ENCODE assay signal across 20 mouse cellular contexts in the genomic region with DNA sequence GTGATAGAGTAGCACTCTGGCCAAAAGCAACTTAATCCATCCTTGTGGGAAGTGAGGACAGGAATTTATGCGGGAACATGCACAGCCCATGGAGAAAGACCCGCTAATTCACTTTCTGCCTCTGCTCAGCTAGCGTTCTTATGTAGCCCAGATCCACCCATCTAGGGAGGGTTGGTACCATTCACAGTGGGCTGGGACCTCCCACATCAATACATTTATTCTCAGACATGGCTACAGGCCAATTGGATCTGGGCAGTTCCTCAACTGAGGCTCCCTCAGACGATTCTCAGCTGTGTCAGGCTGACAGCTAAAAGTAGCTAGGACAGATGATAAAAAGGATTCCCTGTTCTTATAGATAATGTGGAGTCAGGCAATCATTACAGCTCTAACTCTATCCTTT. TPM values are rescaled to one million over a fixed set of nuclear protein-coding genes. Genes with fewer than 3 reads are reported as not detected.
DNase-seq lines count a peak whose midpoint lies in the region; ATAC-seq and TF ChIP-seq lines count a peak whose summit lies in the region.
"Had no signal": no experiment of that assay in that cellular context is flagged by ENCODE, and none has a peak within 500 bp of the region (broad histone marks: within the 10 kb centered on the region; RNA-seq: fewer than 3 reads in every experiment).

No protein-coding gene starts in this region.

- H3K4me3 ChIP-seq in midbrain, postnatal 0 days (ENCODE audit: low read depth, low read length) = no peak overlapping the region
- H3K4me3 ChIP-seq in midbrain, embryonic 11.5 days (ENCODE audit: low read depth, low read length) = no peak overlapping the region
- H3K4me3 ChIP-seq: layer of hippocampus, adult 2 months; neural tube, embryonic 13.5 days had no signal

- no peak for DNase-seq in frontal cortex, postnatal 25 days (ENCODE audit: low spot score in 2 of 2)
- DNase-seq in left cerebral cortex, postnatal 10 days (ENCODE audit: extremely low spot score in 1 of 2, low spot score in 2 of 2) = peak; percentile 7 to 18
- DNase-seq in left cerebral cortex, adult 11 months (ENCODE audit: low spot score) = no peak
- peak; percentile 12 for DNase-seq in midbrain, postnatal 0 days (ENCODE audit: low spot score)
- no peak for DNase-seq in midbrain, embryonic 11.5 days (ENCODE audit: low spot score, missing footprints)
- DNase-seq in retina, postnatal 1 day = no peak
- DNase-seq: cerebellum, adult 11-12 months; forebrain, postnatal 0 days; gastrocnemius, postnatal 36 days had no signal

- no peak overlapping the region for H3K9ac ChIP-seq in midbrain, postnatal 0 days (replicated peaks; ENCODE audit: low read length, poor library complexity, severe bottlenecking)
- H3K9ac ChIP-seq in midbrain, embryonic 11.5 days (ENCODE audit: low read length) = no peak overlapping the region
- H3K9ac ChIP-seq: forebrain, postnatal 0 days; neural tube, embryonic 13.5 days had no signal

- no peak for TF ChIP-seq CTCF in midbrain, postnatal 0 days (IDR thresholded peaks at IDR 0.05)

- intact Hi-C loops in left cerebral cortex, postnatal 10 days (cut with DNase I) = no loop called here

- H3K27me3 ChIP-seq in midbrain, postnatal 0 days (ENCODE audit: insufficient read depth, low read length) = no peaks in the 10 kb centered on the region
- no peaks in the 10 kb centered on the region for H3K27me3 ChIP-seq in midbrain, embryonic 11.5 days (ENCODE audit: control insufficient read depth, insufficient read depth, low read length)
- H3K27me3 ChIP-seq: neural tube, embryonic 13.5 days had no signal

- WGBS in midbrain, postnatal 0 days = 68% methylated on average over 4 of the region's 4 CpGs
- 85% methylated on average over 4 of the region's 4 CpGs for WGBS in midbrain, embryonic 11.5 days

- no peaks in the 10 kb centered on the region for H3K4me1 ChIP-seq in midbrain, postnatal 0 days (ENCODE audit: insufficient read depth, low read length)
- H3K4me1 ChIP-seq in midbrain, embryonic 11.5 days (ENCODE audit: control insufficient read depth, insufficient read depth, low read length) = no peaks in the 10 kb centered on the region
- H3K4me1 ChIP-seq: neural tube, embryonic 13.5 days had no signal

- H3K36me3 ChIP-seq in midbrain, postnatal 0 days (ENCODE audit: insufficient read depth, low read length) = no peaks in the 10 kb centered on the region
- no peaks in the 10 kb centered on the region for H3K36me3 ChIP-seq in midbrain, embryonic 11.5 days (ENCODE audit: control insufficient read depth, insufficient read depth, low read length)
- H3K36me3 ChIP-seq: neural tube, embryonic 13.5 days had no signal

- peak; percentile 59 for ATAC-seq in frontal cortex, adult (ENCODE audit: low TSS enrichment)
- no peak for ATAC-seq in midbrain, postnatal 0 days (ENCODE audit: low FRiP score)
- ATAC-seq in midbrain, embryonic 11.5 days (ENCODE audit: low FRiP score) = no peak
- ATAC-seq in CD4-positive, CD25-positive, alpha-beta regulatory T cell, adult 4 months = no peak
- ATAC-seq: forebrain, postnatal 0 days; midbrain, embryonic 16.5 days had no signal

- H3K27ac ChIP-seq in midbrain, postnatal 0 days (ENCODE audit: low read depth, low read length) = no peak overlapping the region
- no peak overlapping the region for H3K27ac ChIP-seq in midbrain, embryonic 11.5 days (ENCODE audit: low read depth, low read length)
- H3K27ac ChIP-seq: layer of hippocampus, adult 2 months; macrophage; neural tube, embryonic 13.5 days had no signal

- H3K4me2 ChIP-seq in midbrain, postnatal 0 days (ENCODE audit: low read depth, low read length, poor library complexity, severe bottlenecking) = no peak overlapping the region
- no peak overlapping the region for H3K4me2 ChIP-seq in midbrain, embryonic 11.5 days
- H3K4me2 ChIP-seq: neural tube, embryonic 13.5 days had no signal

- H3K9me3 ChIP-seq in midbrain, postnatal 0 days (ENCODE audit: low read length) = no peaks in the 10 kb centered on the region
- no peaks in the 10 kb centered on the region for H3K9me3 ChIP-seq in midbrain, embryonic 11.5 days (ENCODE audit: control insufficient read depth, low read length)
- H3K9me3 ChIP-seq: neural tube, embryonic 13.5 days had no signal

RNA-seq across cellular contexts. Expression of gene Aspa, which starts 2.0 kb away (rescaled TPM):
- total RNA-seq in left cerebral cortex, postnatal 10 days (2021) = 1 to 10 TPM; 3.3 to 4.2 TPM
- 3.0 and 3.9 TPM in 2 replicates for total RNA-seq in midbrain, postnatal 0 days (2014; rRNA removed)
- polyA plus RNA-seq in midbrain, postnatal 0 days (2015; fragmentation: Nextera tagmentation; extraction: Ambion mirVana) = 4.2 and 5.0 TPM in 2 replicates
- polyA plus RNA-seq in midbrain, embryonic 11.5 days (2014; fragmentation: Nextera tagmentation; extraction: Ambion mirVana) = 0.10 TPM in 1 of 2 replicates, not detected in the other
- polyA plus RNA-seq in CD4-positive, CD25-positive, alpha-beta regulatory T cell, adult 4 months (2017; shearing (Covaris generic)) = under 1 TPM in 1 of 2 experiments, not detected in 1; 0.08 TPM

RNA-seq across cellular contexts. Expression of gene Gm49340, which starts 2.2 kb away (rescaled TPM):
- not detected for total RNA-seq in left cerebral cortex, postnatal 10 days (2021)
- not detected in 2 replicates for total RNA-seq in midbrain, postnatal 0 days (2014; rRNA removed)
- polyA plus RNA-seq in midbrain, postnatal 0 days (2015; fragmentation: Nextera tagmentation; extraction: Ambion mirVana) = not detected in 2 replicates
- not detected in 2 replicates for polyA plus RNA-seq in midbrain, embryonic 11.5 days (2014; fragmentation: Nextera tagmentation; extraction: Ambion mirVana)
- not detected for polyA plus RNA-seq in CD4-positive, CD25-positive, alpha-beta regulatory T cell, adult 4 months (2017; shearing (Covaris generic))
- total RNA-seq: adrenal gland, postnatal 36 days; forebrain, postnatal 0 days; gastrocnemius, postnatal 36 days; layer of hippocampus, adult 2 months; left cerebral cortex, postnatal 36 days had no signal
- polyA plus RNA-seq: cortical plate, adult 2 months; forebrain, postnatal 0 days; heart, embryonic 14.5 days; macrophage; midbrain, embryonic 16.5 days; neural tube, embryonic 13.5 days had no signal

RNA-seq across cellular contexts. Expression of gene Spata22, which starts 2.2 kb away (rescaled TPM):
- under 1 TPM in 1 of 2 experiments, not detected in 1; 0.28 TPM for total RNA-seq in left cerebral cortex, postnatal 10 days (2021)
- total RNA-seq in midbrain, postnatal 0 days (2014; rRNA removed) = not detected in 2 replicates
- 0.16 and 0.31 TPM in 2 replicates for polyA plus RNA-seq in midbrain, postnatal 0 days (2015; fragmentation: Nextera tagmentation; extraction: Ambion mirVana)
- not detected in 2 replicates for polyA plus RNA-seq in midbrain, embryonic 11.5 days (2014; fragmentation: Nextera tagmentation; extraction: Ambion mirVana)
- polyA plus RNA-seq in CD4-positive, CD25-positive, alpha-beta regulatory T cell, adult 4 months (2017; shearing (Covaris generic)) = not detected
- total RNA-seq: forebrain, postnatal 0 days; gastrocnemius, postnatal 36 days; layer of hippocampus, adult 2 months; left cerebral cortex, postnatal 36 days had no signal
- polyA plus RNA-seq: heart, embryonic 14.5 days; macrophage had no signal

RNA-seq across cellular contexts. Expression of gene Olfr20, which starts 23.2 kb away (rescaled TPM):
- total RNA-seq in left cerebral cortex, postnatal 10 days (2021) = not detected
- total RNA-seq in midbrain, postnatal 0 days (2014; rRNA removed) = not detected in 2 replicates
- not detected in 2 replicates for polyA plus RNA-seq in midbrain, postnatal 0 days (2015; fragmentation: Nextera tagmentation; extraction: Ambion mirVana)
- not detected in 2 replicates for polyA plus RNA-seq in midbrain, embryonic 11.5 days (2014; fragmentation: Nextera tagmentation; extraction: Ambion mirVana)
- polyA plus RNA-seq in CD4-positive, CD25-positive, alpha-beta regulatory T cell, adult 4 months (2017; shearing (Covaris generic)) = not detected
- total RNA-seq: forebrain, postnatal 0 days; gastrocnemius, postnatal 36 days; layer of hippocampus, adult 2 months; left cerebral cortex, postnatal 36 days had no signal
- polyA plus RNA-seq: cortical plate, adult 2 months; forebrain, postnatal 0 days; heart, embryonic 14.5 days; macrophage; midbrain, embryonic 16.5 days; neural tube, embryonic 13.5 days had no signal

RNA-seq across cellular contexts. Expression of gene Olfr376, which starts 43.7 kb away (rescaled TPM):
- total RNA-seq in left cerebral cortex, postnatal 10 days (2021) = not detected
- not detected in 2 replicates for total RNA-seq in midbrain, postnatal 0 days (2014; rRNA removed)
- polyA plus RNA-seq in midbrain, postnatal 0 days (2015; fragmentation: Nextera tagmentation; extraction: Ambion mirVana) = not detected in 2 replicates
- not detected in 2 replicates for polyA plus RNA-seq in midbrain, embryonic 11.5 days (2014; fragmentation: Nextera tagmentation; extraction: Ambion mirVana)
- polyA plus RNA-seq in CD4-positive, CD25-positive, alpha-beta regulatory T cell, adult 4 months (2017; shearing (Covaris generic)) = not detected
- total RNA-seq: adrenal gland, postnatal 36 days; forebrain, postnatal 0 days; gastrocnemius, postnatal 36 days; layer of hippocampus, adult 2 months; left cerebral cortex, postnatal 36 days had no signal
- polyA plus RNA-seq: cortical plate, adult 2 months; forebrain, postnatal 0 days; heart, embryonic 14.5 days; macrophage; midbrain, embryonic 16.5 days; neural tube, embryonic 13.5 days; testis, adult 2 months had no signal

Comparison
In these comparisons a context has a peak if more than half of its experiments do, and no peak if none do; other contexts are left out.
1. DNase-seq: peak in left cerebral cortex, postnatal 10 days (2 of 2) and midbrain, postnatal 0 days (single experiment); none in frontal cortex, postnatal 25 days (0 of 2), left cerebral cortex, adult 11 months (single experiment), midbrain, embryonic 11.5 days (single experiment) and retina, postnatal 1 day (single experiment).